Mouse (Mus musculus) T-helper 1 cell (primary cell): ENCODE data around the gene Suclg1.

Experiments
- in situ Hi-C: fragments of 300-600 bp; cut with MboI, MseI; formaldehyde crosslinking; loops from one replicate; pipeline ENCODE4 v1.15.1; 2025; ENCODE audit warnings: high pct_unique_total_duplicates

The Suclg1 gene

GRCm38 (mm10) chr6:73314923-73315603 lies 66.9 kb downstream of the Suclg1 start:
- in situ Hi-C loops: no loop called here

- in situ Hi-C loops: no loop called here
Observed at GRCm38 (mm10) chr6:73322306-73322705, 74.1 kb downstream of the Suclg1 start.
